Mouse (Mus musculus) intestine, embryonic 14.5 days (tissue): Measurements from ENCODE around the gene Abl1. TPM values are rescaled to one million over a fixed set of nuclear protein-coding genes. Genes with fewer than 3 reads are reported as not detected.

Experiments
- ATAC-seq: fragments of 200-750 bp; cut with Nextera tagmentation; replicated peaks from 2 replicates; pipeline ENCODE4 v1.8.0; 2017; ENCODE audit warnings: low read depth, moderate number of reproducible peaks, moderate TSS enrichment, moderate library complexity; ENCODE audit not compliant: low FRiP score, low TSS enrichment
- DNase-seq: peaks from one replicate; pipeline ENCODE4 v3.0.0-alpha.2; 2018; ENCODE audit warnings: low spot score
- H3K27ac ChIP-seq: fragments of 300-500 bp; sonication (generic); 2 replicates; pipeline ENCODE4 v1.5.1; 2014; ENCODE audit warnings: low read depth, mild to moderate bottlenecking, control low read depth
- H3K27me3 ChIP-seq: fragments of 300-500 bp; sonication (generic); replicated peaks from 2 replicates; pipeline ENCODE4 v1.6.1; 2014; ENCODE audit warnings: low read length, control low read depth; ENCODE audit not compliant: control insufficient read depth, insufficient read depth
- H3K36me3 ChIP-seq: fragments of 300-500 bp; sonication (generic); 2 replicates; pipeline ENCODE4 v1.6.1; 2014; ENCODE audit warnings: low read length, control low read depth; ENCODE audit not compliant: control insufficient read depth, insufficient read depth
- H3K4me1 ChIP-seq: fragments of 300-500 bp; sonication (generic); replicated peaks from 2 replicates; pipeline ENCODE4 v1.6.1; 2014; ENCODE audit warnings: low read length, control low read depth, mixed read lengths; ENCODE audit not compliant: control insufficient read depth, insufficient read depth
- H3K4me2 ChIP-seq: fragments of 300-500 bp; sonication (generic); 2 replicates; pipeline ENCODE4 v1.6.1; 2014; ENCODE audit warnings: low read length
- H3K4me3 ChIP-seq: fragments of 300-500 bp; sonication (generic); 2 replicates; pipeline ENCODE4 v1.5.1; 2014; ENCODE audit warnings: low read depth, low read length, control low read depth, mixed read lengths
- H3K9ac ChIP-seq: fragments of 300-500 bp; sonication (generic); 2 replicates; pipeline ENCODE4 v1.6.1; 2014; ENCODE audit warnings: mild to moderate bottlenecking, low read length
- H3K9me3 ChIP-seq: fragments of 300-500 bp; sonication (generic); 2 replicates; pipeline ENCODE4 v1.6.1; 2016; ENCODE audit warnings: low read length, control low read depth; ENCODE audit not compliant: control insufficient read depth
- WGBS: fragments of 180-500 bp; shearing (Covaris S2); extraction: QIAGEN DNeasy Blood & Tissue Kit; methylation state at CpG from one replicate; pipeline ENCODE4 v1.1.7; 2014; 5-methylcytosine and 5-hydroxymethylcytosine counted together
- polyA plus RNA-seq: library from polyadenylated mRNA; unstranded; fragments of >200 nt; fragmentation: Nextera tagmentation; extraction: Ambion mirVana; gene quantifications from 2 replicates; pipeline ENCODE4 v1.2.1, GENCODE M21; 2014

The Abl1 gene
- polyA plus RNA-seq, 1 experiment from 2014 or later = 48.1 TPM

DNA sequence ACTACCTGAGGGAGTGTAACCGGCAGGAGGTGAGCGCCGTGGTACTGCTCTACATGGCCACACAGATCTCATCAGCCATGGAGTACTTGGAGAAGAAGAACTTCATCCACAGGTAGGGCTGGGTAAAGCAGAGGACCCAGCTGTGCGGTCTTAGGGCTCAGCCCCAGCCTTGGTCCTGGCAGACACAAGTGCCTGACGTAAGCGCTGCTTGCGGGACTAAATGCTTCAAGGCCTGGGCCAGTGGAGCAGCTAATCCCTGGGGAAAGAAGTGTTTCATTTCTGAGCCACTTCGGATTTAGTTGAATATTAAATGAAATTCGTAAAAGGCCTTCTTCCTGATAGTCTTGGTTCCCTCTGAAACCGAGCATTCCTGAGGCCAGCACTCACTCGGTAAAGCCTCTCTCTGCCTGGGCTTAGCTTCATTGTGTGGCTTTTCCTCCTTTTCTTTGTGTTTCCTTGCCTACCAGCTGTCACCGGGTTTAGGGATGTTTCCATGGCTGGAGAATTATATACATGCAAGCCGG lies 102.6 kb downstream of the Abl1 start:
- no peak for ATAC-seq
- WGBS = 89% methylated on average over 13 of the region's 13 CpGs

DNA sequence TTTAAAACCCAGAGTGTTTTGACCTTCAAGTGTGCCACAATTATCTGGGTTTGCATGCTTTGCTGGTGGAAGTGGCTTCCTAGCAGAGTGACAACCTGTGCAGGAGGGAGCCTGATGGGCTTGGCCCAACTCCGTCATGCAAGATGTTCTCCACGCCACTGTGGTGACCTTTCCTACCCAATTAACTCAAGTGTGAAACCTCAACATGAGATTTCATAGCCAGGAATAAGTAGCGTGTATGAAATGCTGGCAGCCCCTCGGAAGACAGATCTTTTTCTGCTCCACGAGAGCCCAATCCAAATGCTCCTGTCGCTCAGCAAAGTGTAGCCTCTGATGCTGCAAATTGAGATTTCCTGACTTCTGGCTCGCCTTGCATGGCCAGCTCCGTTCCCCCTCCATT lies 103.1 kb downstream of the Abl1 start:
- Histone ChIP-seq H3K9me3 (no peaks in the 10 kb centered on the region), H3K4me1 (no peaks in the 10 kb centered on the region), H3K27ac (no peak overlapping the region), H3K4me3 (no peak overlapping the region), H3K9ac (no peak overlapping the region), H3K27me3 (no peaks in the 10 kb centered on the region), H3K4me2 (no peak overlapping the region), H3K36me3 (peaks cover 98% of the 10 kb centered on the region)
- ATAC-seq (no peak), DNase-seq (no peak)
- 90% methylated on average over 8 of the region's 8 CpGs for WGBS

More for the DNA sequence above, 102.6 kb downstream of the Abl1 start:
- Histone ChIP-seq H3K4me2 (no peak overlapping the region), H3K4me1 (no peaks in the 10 kb centered on the region), H3K27me3 (no peaks in the 10 kb centered on the region), H3K36me3 (peaks cover 98% of the 10 kb centered on the region), H3K9me3 (no peaks in the 10 kb centered on the region), H3K9ac (no peak overlapping the region), H3K4me3 (no peak overlapping the region), H3K27ac (no peak overlapping the region)
- no peak for DNase-seq

DNA sequence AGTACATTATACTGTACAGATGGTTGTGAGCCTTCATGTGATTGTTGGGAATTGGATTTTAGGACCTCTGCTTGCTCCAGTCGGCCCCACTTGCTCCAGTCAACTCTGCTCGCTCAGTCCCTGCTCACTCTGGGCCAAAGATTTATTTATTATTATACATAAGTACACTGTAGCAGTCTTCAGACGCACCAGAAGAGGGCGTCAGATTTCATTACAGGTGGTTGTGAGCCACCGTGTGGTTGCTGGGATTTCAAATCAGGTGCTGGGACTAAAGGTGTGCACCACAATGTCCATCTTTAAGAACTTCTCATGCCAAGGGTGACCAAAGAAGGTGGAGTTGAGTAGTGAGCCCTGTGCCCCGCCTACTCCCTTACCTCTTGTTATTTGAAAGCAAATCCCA lies 104.4 kb downstream of the Abl1 start:
- Histone ChIP-seq H3K36me3 (peaks cover 98% of the 10 kb centered on the region), H3K9ac (no peak overlapping the region), H3K27me3 (no peaks in the 10 kb centered on the region), H3K4me1 (no peaks in the 10 kb centered on the region), H3K9me3 (no peaks in the 10 kb centered on the region), H3K4me3 (no peak overlapping the region), H3K4me2 (no peak overlapping the region), H3K27ac (no peak overlapping the region)
- no peak for ATAC-seq
- no peak for DNase-seq
- 72% methylated on average over 6 of the region's 6 CpGs for WGBS

DNA sequence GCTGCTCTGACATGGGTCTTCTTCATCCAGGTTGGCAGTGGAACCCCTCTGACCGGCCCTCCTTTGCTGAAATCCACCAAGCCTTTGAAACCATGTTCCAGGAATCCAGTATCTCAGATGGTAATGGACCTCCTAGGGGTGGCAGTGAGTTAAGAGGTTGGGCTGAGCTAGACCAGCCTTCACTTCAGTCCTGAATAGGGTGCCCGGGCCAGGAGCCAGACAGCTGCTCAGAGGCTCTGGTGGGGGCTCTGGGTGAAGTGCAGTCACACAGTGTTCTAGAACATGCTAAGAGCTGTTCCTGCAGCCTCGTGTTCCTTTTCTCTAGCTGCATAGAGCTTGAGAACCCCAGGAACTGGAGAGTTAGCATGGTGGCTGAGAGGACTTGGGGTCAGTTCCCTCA lies 108.8 kb downstream of the Abl1 start:
- H3K9me3 ChIP-seq = no peaks in the 10 kb centered on the region
- no peak overlapping the region for H3K9ac ChIP-seq
- DNase-seq (no peak), ATAC-seq (no peak)
- no peaks in the 10 kb centered on the region for H3K4me1 ChIP-seq
- WGBS = 96% methylated on average over 3 of the region's 3 CpGs
- no peak overlapping the region for H3K27ac ChIP-seq
- no peak overlapping the region for H3K4me3 ChIP-seq
- H3K4me2 ChIP-seq = no peak overlapping the region
- H3K27me3 ChIP-seq = no peaks in the 10 kb centered on the region
- peaks cover 98% of the 10 kb centered on the region for H3K36me3 ChIP-seq

DNA sequence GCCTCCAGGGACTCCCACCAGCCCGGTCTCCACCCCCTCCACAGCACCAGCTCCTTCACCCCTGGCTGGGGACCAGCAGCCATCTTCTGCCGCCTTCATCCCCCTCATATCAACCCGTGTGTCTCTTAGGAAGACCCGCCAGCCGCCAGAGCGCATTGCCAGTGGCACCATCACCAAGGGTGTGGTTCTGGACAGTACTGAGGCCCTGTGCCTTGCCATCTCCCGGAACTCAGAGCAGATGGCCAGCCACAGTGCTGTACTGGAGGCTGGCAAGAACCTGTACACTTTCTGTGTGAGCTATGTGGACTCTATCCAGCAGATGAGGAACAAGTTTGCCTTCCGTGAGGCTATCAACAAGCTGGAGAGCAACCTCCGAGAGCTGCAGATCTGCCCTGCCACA lies 113.2 kb downstream of the Abl1 start:
- DNase-seq = no peak
- 86% methylated on average over 9 of the region's 9 CpGs for WGBS
- peaks cover 88% of the 10 kb centered on the region for H3K36me3 ChIP-seq
- H3K4me2 ChIP-seq = no peak overlapping the region
- H3K4me3 ChIP-seq = no peak overlapping the region
- H3K4me1 ChIP-seq = no peaks in the 10 kb centered on the region
- H3K9me3 ChIP-seq = no peaks in the 10 kb centered on the region
- no peak overlapping the region for H3K9ac ChIP-seq
- H3K27me3 ChIP-seq = no peaks in the 10 kb centered on the region
- ATAC-seq = no peak
- H3K27ac ChIP-seq = no peak overlapping the region

DNA sequence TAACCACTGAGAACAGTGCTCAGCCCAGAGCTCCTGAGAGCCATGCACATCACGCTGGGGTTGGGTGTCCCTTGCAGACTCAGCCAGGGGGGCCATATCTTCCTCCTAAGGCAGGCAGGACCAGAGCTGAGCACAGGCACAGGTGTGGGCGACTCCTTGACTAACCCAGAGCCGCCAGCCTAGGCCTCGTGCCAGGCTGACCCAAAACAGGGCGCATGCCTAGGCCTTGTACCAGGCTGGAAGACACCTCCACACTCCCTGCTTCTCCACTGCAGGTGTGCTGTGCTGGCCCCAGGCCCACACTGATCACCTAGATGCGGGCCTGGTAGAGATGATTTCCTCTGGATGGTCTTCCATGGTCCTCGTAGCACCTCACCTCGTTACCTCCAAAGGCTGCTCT lies 114.6 kb downstream of the Abl1 start:
- no peak overlapping the region for H3K4me2 ChIP-seq
- no peak overlapping the region for H3K27ac ChIP-seq
- H3K4me1 ChIP-seq = no peaks in the 10 kb centered on the region
- H3K27me3 ChIP-seq = no peaks in the 10 kb centered on the region
- DNase-seq (no peak), ATAC-seq (no peak)
- no peak overlapping the region for H3K9ac ChIP-seq
- no peaks in the 10 kb centered on the region for H3K9me3 ChIP-seq
- 91% methylated on average over 8 of the region's 8 CpGs for WGBS
- no peak overlapping the region for H3K4me3 ChIP-seq
- H3K36me3 ChIP-seq = peaks cover 77% of the 10 kb centered on the region

DNA sequence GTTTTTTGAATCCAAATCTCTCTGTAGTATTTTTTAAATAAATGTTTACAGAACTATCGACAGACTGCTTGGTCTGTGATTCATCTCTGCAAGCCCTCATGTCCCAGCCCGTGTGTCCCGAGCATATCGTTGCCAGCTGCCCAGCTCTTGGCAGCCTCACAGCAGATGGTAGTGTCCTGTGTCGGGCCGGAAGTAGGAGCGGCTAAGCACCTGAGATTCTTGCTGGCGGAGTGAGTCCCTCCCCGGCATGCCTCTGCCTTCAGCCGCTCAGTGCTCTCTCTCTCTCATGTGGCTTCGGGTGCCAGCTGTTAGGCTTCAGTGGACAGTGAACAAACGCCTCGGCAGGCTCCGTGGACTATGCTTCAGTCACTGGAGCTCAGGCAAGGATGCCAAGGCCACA lies 115.3 kb downstream of the Abl1 start:
- no peaks in the 10 kb centered on the region for H3K9me3 ChIP-seq
- H3K27ac ChIP-seq = no peak overlapping the region
- 61% methylated on average over 14 of the region's 14 CpGs for WGBS
- no peak overlapping the region for H3K9ac ChIP-seq
- ATAC-seq = no peak
- H3K36me3 ChIP-seq = peaks cover 70% of the 10 kb centered on the region
- H3K4me3 ChIP-seq = no peak overlapping the region
- H3K4me1 ChIP-seq = no peaks in the 10 kb centered on the region
- no peak for DNase-seq
- H3K4me2 ChIP-seq = no peak overlapping the region
- H3K27me3 ChIP-seq = no peaks in the 10 kb centered on the region

DNA sequence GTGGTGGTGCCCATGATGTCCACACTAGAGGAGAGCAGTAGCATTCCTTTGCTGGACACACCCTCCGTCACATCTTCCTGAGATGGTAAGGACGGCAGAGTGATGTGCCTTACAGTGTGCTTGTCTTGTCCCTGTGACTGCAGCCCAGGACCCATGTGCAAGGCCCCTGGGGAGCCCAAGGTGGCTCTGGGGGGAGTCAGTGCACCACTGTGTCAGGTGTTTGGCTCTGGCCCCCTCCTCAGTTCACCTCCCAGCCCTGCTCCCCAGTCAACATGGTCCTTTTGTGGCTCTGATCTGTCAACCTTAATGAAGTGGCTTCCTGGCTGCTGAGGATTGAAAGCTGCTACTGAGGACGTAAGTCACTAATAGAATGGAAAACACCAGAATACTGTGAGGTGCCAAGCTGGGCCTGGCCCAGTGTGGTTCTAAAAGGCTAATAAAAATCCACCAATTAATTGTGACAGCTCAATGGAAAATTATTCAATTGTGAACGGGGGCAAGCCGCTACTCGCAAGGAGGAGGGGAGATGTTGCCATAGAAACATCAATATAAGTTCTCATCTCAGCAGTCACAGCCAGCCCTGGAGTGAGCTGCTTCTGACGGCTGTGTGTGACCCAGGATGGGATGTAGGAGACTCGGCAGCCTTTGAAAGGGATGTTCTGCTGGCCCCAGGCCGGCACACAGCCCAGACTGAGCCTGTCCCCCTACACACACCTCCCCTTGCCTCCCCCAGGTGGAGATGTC lies 118.6 kb downstream of the Abl1 start:
- H3K27me3 ChIP-seq = no peaks in the 10 kb centered on the region
- peaks cover 37% of the 10 kb centered on the region for H3K36me3 ChIP-seq
- H3K4me2 ChIP-seq = no peak overlapping the region
- H3K4me1 ChIP-seq = 0 out of 2 replicates have a peak, but pooled peaks cover 2% of the 10 kb centered on the region
- no peak overlapping the region for H3K4me3 ChIP-seq
- no peak overlapping the region for H3K27ac ChIP-seq
- DNase-seq (no peak), ATAC-seq (no peak; the same call in 1 of the 2 replicates)
- H3K9me3 ChIP-seq = no peaks in the 10 kb centered on the region
- WGBS = 52% methylated on average over 9 of the region's 9 CpGs
- H3K9ac ChIP-seq = no peak overlapping the region
